ENCODE assay signal across 21 mouse cellular contexts in the genomic region with DNA sequence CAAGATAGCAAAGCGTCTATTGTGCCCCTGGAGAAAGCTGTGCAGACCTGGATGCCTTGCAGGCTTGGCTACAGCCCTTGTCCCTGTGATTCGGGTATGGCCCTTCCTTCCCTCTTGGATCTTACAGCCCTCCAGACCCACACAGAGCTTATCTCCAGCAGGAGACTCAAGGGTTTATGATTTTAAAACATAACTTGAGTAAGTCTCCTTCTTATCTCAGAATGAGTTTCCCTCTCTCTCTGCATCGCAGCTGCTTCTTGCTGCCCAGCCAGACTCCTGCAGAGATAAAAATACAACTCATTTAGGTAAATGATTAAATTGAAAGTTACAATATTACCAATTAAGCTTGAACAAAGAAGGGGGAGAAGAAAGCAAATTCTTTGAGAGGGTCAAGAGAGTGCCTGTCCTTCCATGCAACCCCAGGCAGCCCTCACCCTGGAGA.
DNase-seq lines count a peak whose midpoint lies in the region; ATAC-seq lines count a peak whose summit lies in the region.
"Had no signal": no experiment of that assay in that cellular context is flagged by ENCODE, and none has a peak within 500 bp of the region (broad histone marks: within the 10 kb centered on the region; RNA-seq: fewer than 3 reads in every experiment).

No protein-coding gene starts in this region.

- WGBS in heart, embryonic 13.5 days: 17% methylated on average over 3 of the region's 3 CpGs
- 33% methylated on average over 3 of the region's 3 CpGs for WGBS in intestine, embryonic 14.5 days

- no peak overlapping the region for H3K4me3 ChIP-seq in heart, embryonic 13.5 days
- no peak overlapping the region for H3K4me3 ChIP-seq in intestine, embryonic 14.5 days (ENCODE audit: low read depth, low read length)
- H3K4me3 ChIP-seq: embryonic facial prominence, embryonic 15.5 days; gastrocnemius, adult 2 months; heart, embryonic 12.5 days; limb, embryonic 15.5 days; liver, embryonic 15.5 days had no signal

- no peak overlapping the region for H3K4me2 ChIP-seq in heart, embryonic 13.5 days
- no peak overlapping the region; the same call in 1 of the 2 replicates for H3K4me2 ChIP-seq in intestine, embryonic 14.5 days (ENCODE audit: low read length)
- H3K4me2 ChIP-seq: embryonic facial prominence, embryonic 15.5 days; heart, embryonic 12.5 days; limb, embryonic 15.5 days; liver, embryonic 15.5 days had no signal

- H3K9ac ChIP-seq in heart, embryonic 13.5 days: no peak overlapping the region
- no peak overlapping the region for H3K9ac ChIP-seq in intestine, embryonic 14.5 days (ENCODE audit: low read length)
- H3K9ac ChIP-seq: embryonic facial prominence, embryonic 15.5 days; heart, embryonic 12.5 days; limb, embryonic 15.5 days; liver, embryonic 15.5 days had no signal

- ATAC-seq in heart, embryonic 13.5 days (ENCODE audit: extremely low read depth, insufficient number of reproducible peaks, low FRiP score, low TSS enrichment): no peak
- ATAC-seq in intestine, embryonic 14.5 days (replicated peaks; ENCODE audit: low FRiP score, low TSS enrichment, low read depth): peak; percentile 90
- ATAC-seq: CD4-positive, CD25-positive, alpha-beta regulatory T cell, adult 4 months; hindbrain, postnatal 0 days had no signal

- H3K36me3 ChIP-seq in heart, embryonic 13.5 days: no peaks in the 10 kb centered on the region
- H3K36me3 ChIP-seq in intestine, embryonic 14.5 days (ENCODE audit: control insufficient read depth, insufficient read depth, low read length): no peaks in the 10 kb centered on the region
- H3K36me3 ChIP-seq: embryonic facial prominence, embryonic 15.5 days; heart, embryonic 12.5 days; limb, embryonic 15.5 days; liver, embryonic 15.5 days had no signal

- peak overlapping the region; percentile 29; the same call in 1 of the 2 replicates for H3K27ac ChIP-seq in heart, embryonic 13.5 days (replicated peaks)
- H3K27ac ChIP-seq in intestine, embryonic 14.5 days (ENCODE audit: low read depth): peak overlapping the region; percentile 33; the same call in 1 of the 2 replicates
- H3K27ac ChIP-seq: embryonic facial prominence, embryonic 15.5 days; gastrocnemius, adult 2 months; hindbrain, postnatal 0 days; limb, embryonic 15.5 days; liver, embryonic 15.5 days had no signal

- peaks cover 10% of the 10 kb centered on the region for H3K4me1 ChIP-seq in heart, embryonic 13.5 days
- peaks cover 3% of the 10 kb centered on the region; the same call in 1 of the 2 replicates for H3K4me1 ChIP-seq in intestine, embryonic 14.5 days (replicated peaks; ENCODE audit: control insufficient read depth, insufficient read depth, low read length)
- H3K4me1 ChIP-seq: limb, embryonic 15.5 days; liver, embryonic 15.5 days had no signal

- no peak for DNase-seq in heart, postnatal 4 days
- no peak for DNase-seq in intestine, embryonic 14.5 days (ENCODE audit: low spot score)
- DNase-seq in kidney, adult 9 months: peak; percentile 54
- peak; percentile 15 to 19 for DNase-seq in kidney, postnatal 36 days
- DNase-seq in urinary bladder, adult 2 months (ENCODE audit: low spot score): no peak
- no peak for DNase-seq in natural killer cell, adult 2 months (ENCODE audit: low spot score in 2 of 2)
- DNase-seq: adrenal gland, postnatal 36 days; cerebellum, adult 11-12 months; cerebellum, postnatal 14 days; embryo, embryonic 11 days; gastrocnemius, adult 2 months; heart, postnatal 36 days; lung, postnatal 4 days; right cerebral cortex, adult 18-20 months had no signal

- H3K27me3 ChIP-seq in heart, embryonic 13.5 days (replicated peaks): no peaks in the 10 kb centered on the region
- no peaks in the 10 kb centered on the region for H3K27me3 ChIP-seq in intestine, embryonic 14.5 days (replicated peaks; ENCODE audit: control insufficient read depth, insufficient read depth, low read length)
- H3K27me3 ChIP-seq: embryonic facial prominence, embryonic 15.5 days; heart, embryonic 12.5 days; limb, embryonic 15.5 days; liver, embryonic 15.5 days had no signal

- no peaks in the 10 kb centered on the region for H3K9me3 ChIP-seq in heart, embryonic 13.5 days
- no peaks in the 10 kb centered on the region for H3K9me3 ChIP-seq in intestine, embryonic 14.5 days (ENCODE audit: control insufficient read depth, low read length)
- H3K9me3 ChIP-seq: embryonic facial prominence, embryonic 15.5 days; heart, embryonic 12.5 days; limb, embryonic 15.5 days; liver, embryonic 15.5 days had no signal

Comparison
In these comparisons a context has a peak if more than half of its experiments do, and no peak if none do; other contexts are left out.
1. DNase-seq: peak in kidney, adult 9 months (single experiment) and kidney, postnatal 36 days (2 of 2); none in heart, postnatal 4 days (single experiment), intestine, embryonic 14.5 days (single experiment), urinary bladder, adult 2 months (single experiment) and natural killer cell, adult 2 months (0 of 2).